12 mouse cellular contexts compared by ENCODE assay signal in genomic region chr16:91223327-91224067, GRCm38 (mm10). TPM values are rescaled to one million over a fixed set of nuclear protein-coding genes. Genes with fewer than 3 reads are reported as not detected.
DNase-seq lines count a peak whose midpoint lies in the region; ATAC-seq and TF ChIP-seq lines count a peak whose summit lies in the region.
"Had no signal": no experiment of that assay in that cellular context is flagged by ENCODE, and none has a peak within 500 bp of the region (broad histone marks: within the 10 kb centered on the region; RNA-seq: fewer than 3 reads in every experiment).

No protein-coding gene starts in this region.

- peak overlapping the region; percentile 10; the same call in 1 of the 2 replicates for H3K4me3 ChIP-seq in lung, embryonic 16.5 days (ENCODE audit: low read length)
- H3K4me3 ChIP-seq in forebrain, postnatal 0 days (ENCODE audit: low read depth, low read length) = peak overlapping the region; percentile 18
- peak overlapping the region; percentile 29 for H3K4me3 ChIP-seq in midbrain, embryonic 12.5 days
- H3K4me3 ChIP-seq in stomach, postnatal 0 days (ENCODE audit: low read depth, low read length) = no peak overlapping the region

- peaks cover 24% of the 10 kb centered on the region; the same call in 1 of the 2 replicates for H3K4me1 ChIP-seq in lung, embryonic 16.5 days (replicated peaks; ENCODE audit: control insufficient read depth, insufficient read depth, low read length)
- no peaks in the 10 kb centered on the region; the same call in 1 of the 2 replicates for H3K4me1 ChIP-seq in forebrain, postnatal 0 days (ENCODE audit: insufficient read depth)
- peaks cover 79% of the 10 kb centered on the region for H3K4me1 ChIP-seq in midbrain, embryonic 12.5 days
- H3K4me1 ChIP-seq in stomach, postnatal 0 days (replicated peaks; ENCODE audit: control insufficient read depth, insufficient read depth) = no peaks in the 10 kb centered on the region

- ATAC-seq in lung, embryonic 16.5 days (ENCODE audit: low read depth) = no peak
- no peak for ATAC-seq in forebrain, postnatal 0 days
- ATAC-seq in midbrain, embryonic 12.5 days (ENCODE audit: low FRiP score, low read depth) = no peak
- no peak for ATAC-seq in megakaryocyte, adult 5-6 weeks (ENCODE audit: poor library complexity, severe bottlenecking)
- ATAC-seq in stomach, postnatal 0 days (ENCODE audit: low FRiP score, low TSS enrichment) = no peak
- ATAC-seq: activated CD4-positive, CD25-positive, alpha-beta regulatory T cell, adult 4 months had no signal

- no peaks in the 10 kb centered on the region for H3K9me3 ChIP-seq in lung, embryonic 16.5 days (ENCODE audit: control insufficient read depth, low read length)
- no peaks in the 10 kb centered on the region for H3K9me3 ChIP-seq in forebrain, postnatal 0 days (ENCODE audit: low read length)
- H3K9me3 ChIP-seq in midbrain, embryonic 12.5 days = no peaks in the 10 kb centered on the region
- no peaks in the 10 kb centered on the region for H3K9me3 ChIP-seq in stomach, postnatal 0 days (ENCODE audit: control insufficient read depth, low read length)

- WGBS in lung, embryonic 16.5 days = 2% methylated on average over 35 of the region's 35 CpGs
- WGBS in forebrain, postnatal 0 days = 5% methylated on average over 35 of the region's 35 CpGs
- 2% methylated on average over 35 of the region's 35 CpGs for WGBS in midbrain, embryonic 12.5 days
- WGBS in stomach, postnatal 0 days = 4% methylated on average over 35 of the region's 35 CpGs

- no peak overlapping the region for H3K4me2 ChIP-seq in lung, embryonic 16.5 days (ENCODE audit: low read depth, low read length)
- H3K4me2 ChIP-seq in forebrain, postnatal 0 days (ENCODE audit: low read depth) = peak overlapping the region; percentile 39; the same call in 1 of the 2 replicates
- H3K4me2 ChIP-seq in midbrain, embryonic 12.5 days (replicated peaks) = peak overlapping the region; percentile 47
- H3K4me2 ChIP-seq in stomach, postnatal 0 days (replicated peaks; ENCODE audit: low read depth) = no peak overlapping the region

- no peaks in the 10 kb centered on the region for H3K36me3 ChIP-seq in lung, embryonic 16.5 days (ENCODE audit: control insufficient read depth, insufficient read depth, low read length)
- H3K36me3 ChIP-seq in forebrain, postnatal 0 days (ENCODE audit: insufficient read depth) = no peaks in the 10 kb centered on the region
- no peaks in the 10 kb centered on the region for H3K36me3 ChIP-seq in midbrain, embryonic 12.5 days
- no peaks in the 10 kb centered on the region for H3K36me3 ChIP-seq in stomach, postnatal 0 days (ENCODE audit: control insufficient read depth, insufficient read depth, low read length)

- H3K27ac ChIP-seq in lung, embryonic 16.5 days (ENCODE audit: low read length) = no peak overlapping the region
- H3K27ac ChIP-seq in forebrain, postnatal 0 days (ENCODE audit: low read depth, low read length) = peak overlapping the region; percentile 24; the same call in 1 of the 2 replicates
- H3K27ac ChIP-seq in midbrain, embryonic 12.5 days (replicated peaks) = no peak overlapping the region
- no peak overlapping the region for H3K27ac ChIP-seq in stomach, postnatal 0 days (replicated peaks)

- no peak overlapping the region for H3K9ac ChIP-seq in lung, embryonic 16.5 days (ENCODE audit: low read length)
- 0 out of 2 replicates have a peak overlapping the region, but pooled peaks have one; percentile 25 for H3K9ac ChIP-seq in forebrain, postnatal 0 days
- no peak overlapping the region for H3K9ac ChIP-seq in midbrain, embryonic 12.5 days (replicated peaks)
- no peak overlapping the region for H3K9ac ChIP-seq in stomach, postnatal 0 days (ENCODE audit: low read length)

- no peak for TF ChIP-seq CTCF in forebrain, postnatal 0 days (IDR thresholded peaks at IDR 0.05; ENCODE audit: low read depth)
- no peak for TF ChIP-seq CTCF in stomach, postnatal 0 days (IDR thresholded peaks at IDR 0.05; ENCODE audit: low read depth)

- DNase-seq in lung, postnatal 4 days = no peak
- peak; percentile 36 for DNase-seq in forebrain, postnatal 0 days
- DNase-seq in stomach, postnatal 0 days (ENCODE audit: low spot score) = no peak
- DNase-seq in cerebellum, adult 8-10 months = no peak
- DNase-seq: lung, adult 2 months; thymus, adult 2 months had no signal

- TF ChIP-seq EP300 in stomach, postnatal 0 days (optimal IDR thresholded peaks at IDR 0.05) = no peak

- peaks cover 100% of the 10 kb centered on the region for H3K27me3 ChIP-seq in lung, embryonic 16.5 days (ENCODE audit: control insufficient read depth, insufficient read depth, low read depth, low read length)
- peaks cover 55% of the 10 kb centered on the region for H3K27me3 ChIP-seq in forebrain, postnatal 0 days (ENCODE audit: insufficient read depth, low read length)
- H3K27me3 ChIP-seq in midbrain, embryonic 12.5 days = peaks cover 100% of the 10 kb centered on the region
- H3K27me3 ChIP-seq in stomach, postnatal 0 days (ENCODE audit: control insufficient read depth, insufficient read depth, low read length) = peaks cover 72% of the 10 kb centered on the region

RNA-seq across cellular contexts. Expression of gene Olig2, which starts 1.8 kb away (rescaled TPM):
- not detected in 2 replicates for polyA plus RNA-seq in lung, embryonic 16.5 days (2015; fragmentation: Nextera tagmentation; extraction: Ambion mirVana)
- total RNA-seq in forebrain, postnatal 0 days (2014; rRNA removed) = 32.8 and 41.0 TPM in 2 replicates
- polyA plus RNA-seq in forebrain, postnatal 0 days (2015; fragmentation: Nextera tagmentation; extraction: Ambion mirVana) = 11.6 and 14.7 TPM in 2 replicates
- 5.9 and 11.3 TPM in 2 replicates for polyA plus RNA-seq in midbrain, embryonic 12.5 days (2016; fragmentation: Nextera tagmentation; extraction: Ambion mirVana)
- 0.04 TPM in 1 of 2 replicates, not detected in the other for total RNA-seq in megakaryocyte, adult 5-6 weeks (2015)
- total RNA-seq in megakaryocyte, adult 5-6 weeks (2017) = not detected in 2 replicates
- not detected in 2 replicates for polyA plus RNA-seq in stomach, postnatal 0 days (2015; fragmentation: Nextera tagmentation; extraction: Ambion mirVana)
- polyA plus RNA-seq: activated CD4-positive, CD25-positive, alpha-beta regulatory T cell, adult 4 months; heart, postnatal 0 days; kidney, embryonic 14.5 days; lung, adult 2 months had no signal

RNA-seq across cellular contexts. Expression of gene Olig1, which starts 46.1 kb away (rescaled TPM):
- 0.40 TPM in 1 of 2 replicates, not detected in the other for polyA plus RNA-seq in lung, embryonic 16.5 days (2015; fragmentation: Nextera tagmentation; extraction: Ambion mirVana)
- 103 and 130 TPM in 2 replicates for total RNA-seq in forebrain, postnatal 0 days (2014; rRNA removed)
- polyA plus RNA-seq in forebrain, postnatal 0 days (2015; fragmentation: Nextera tagmentation; extraction: Ambion mirVana) = 127 and 138 TPM in 2 replicates
- polyA plus RNA-seq in midbrain, embryonic 12.5 days (2016; fragmentation: Nextera tagmentation; extraction: Ambion mirVana) = 2.4 and 5.1 TPM in 2 replicates
- total RNA-seq in megakaryocyte, adult 5-6 weeks (2015) = not detected in 2 replicates
- total RNA-seq in megakaryocyte, adult 5-6 weeks (2017) = not detected in 2 replicates
- polyA plus RNA-seq in stomach, postnatal 0 days (2015; fragmentation: Nextera tagmentation; extraction: Ambion mirVana) = 0.04 and 0.06 TPM in 2 replicates
- polyA plus RNA-seq: activated CD4-positive, CD25-positive, alpha-beta regulatory T cell, adult 4 months; heart, postnatal 0 days; kidney, embryonic 14.5 days had no signal

Comparison
In these comparisons a context has a peak if more than half of its experiments do, and no peak if none do; other contexts are left out.
1. H3K4me2 ChIP-seq: peak in forebrain, postnatal 0 days (single experiment) and midbrain, embryonic 12.5 days (single experiment); none in lung, embryonic 16.5 days (single experiment) and stomach, postnatal 0 days (single experiment).
2. RNA of gene Olig1, which starts 46.1 kb away (polyA plus RNA-seq): 127 to 138 TPM in forebrain, postnatal 0 days; 2.4 to 5.1 TPM in midbrain, embryonic 12.5 days, 0.40 TPM in lung, embryonic 16.5 days and 0.04 to 0.06 TPM in stomach, postnatal 0 days; every median in the first group is over 10 times any median in the second.